Mouse (Mus musculus) spleen, embryonic (tissue): ENCODE measurements around the gene Nek7.

Experiments
- CTCF ChIA-PET: fragments of 350-600 bp; sonication (Branson Sonifier 250); formaldehyde crosslinking; loops from one replicate; lab custom pipeline; 2022; lab: Charles Lee

The Nek7 gene

DNA sequence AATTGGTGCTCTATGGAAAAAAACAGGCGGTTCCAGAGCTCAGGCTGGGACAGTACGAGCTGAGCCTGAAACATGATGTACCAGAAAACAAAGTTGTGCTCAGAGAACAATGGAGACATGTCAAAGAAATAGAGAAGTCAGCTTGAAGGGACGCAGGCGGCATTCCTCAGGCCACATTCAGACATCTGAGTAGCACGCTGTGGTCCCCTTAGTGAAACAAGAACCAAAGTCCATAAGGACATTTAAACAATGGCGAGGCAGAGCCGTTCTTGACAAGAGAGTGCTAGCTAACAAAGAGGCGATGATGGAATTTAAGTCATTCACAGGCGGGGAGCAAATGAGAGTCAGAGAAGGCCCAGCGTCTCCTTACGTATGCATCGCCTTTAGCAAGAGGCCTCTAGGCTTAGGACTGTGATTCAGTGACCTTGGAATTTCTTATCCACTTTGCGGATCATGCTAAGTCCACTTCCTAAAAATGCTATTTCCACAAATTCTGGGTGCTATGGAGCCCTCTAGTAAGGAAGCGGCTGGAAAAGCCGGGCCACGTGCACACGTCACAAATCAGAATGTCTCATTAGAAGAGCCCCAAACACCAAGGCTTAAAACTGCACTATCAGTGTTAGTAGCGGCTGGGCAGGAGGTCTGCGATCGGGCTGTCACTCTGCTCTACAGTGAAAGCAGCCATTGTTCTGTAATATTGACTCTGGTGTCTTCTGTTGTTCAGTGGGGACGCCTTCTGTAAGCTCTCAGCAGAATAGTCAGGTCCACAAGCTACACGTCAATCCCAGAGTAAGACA is 48.2 kb downstream of the Nek7 start:
- CTCF ChIA-PET: no interaction called here

DNA sequence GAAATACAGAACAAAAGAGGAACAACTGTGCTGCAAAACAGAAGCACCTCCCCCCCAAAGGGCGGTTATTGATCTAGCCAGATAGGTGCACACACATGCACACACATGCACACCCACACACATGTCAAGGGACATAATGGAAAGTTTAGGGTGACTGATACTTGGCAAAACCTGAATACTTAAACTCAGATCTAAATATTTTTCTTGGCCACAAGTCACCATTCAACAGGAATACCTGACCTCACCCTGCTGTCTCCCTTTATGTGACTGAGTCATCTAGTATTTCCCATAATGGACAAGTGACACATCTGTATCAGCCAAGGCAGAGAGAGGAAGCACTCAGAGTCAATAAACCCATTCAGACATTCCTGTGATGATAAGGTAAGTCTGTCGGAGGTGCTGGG is 48.9 kb downstream of the Nek7 start:
- CTCF ChIA-PET: no interaction called here

DNA sequence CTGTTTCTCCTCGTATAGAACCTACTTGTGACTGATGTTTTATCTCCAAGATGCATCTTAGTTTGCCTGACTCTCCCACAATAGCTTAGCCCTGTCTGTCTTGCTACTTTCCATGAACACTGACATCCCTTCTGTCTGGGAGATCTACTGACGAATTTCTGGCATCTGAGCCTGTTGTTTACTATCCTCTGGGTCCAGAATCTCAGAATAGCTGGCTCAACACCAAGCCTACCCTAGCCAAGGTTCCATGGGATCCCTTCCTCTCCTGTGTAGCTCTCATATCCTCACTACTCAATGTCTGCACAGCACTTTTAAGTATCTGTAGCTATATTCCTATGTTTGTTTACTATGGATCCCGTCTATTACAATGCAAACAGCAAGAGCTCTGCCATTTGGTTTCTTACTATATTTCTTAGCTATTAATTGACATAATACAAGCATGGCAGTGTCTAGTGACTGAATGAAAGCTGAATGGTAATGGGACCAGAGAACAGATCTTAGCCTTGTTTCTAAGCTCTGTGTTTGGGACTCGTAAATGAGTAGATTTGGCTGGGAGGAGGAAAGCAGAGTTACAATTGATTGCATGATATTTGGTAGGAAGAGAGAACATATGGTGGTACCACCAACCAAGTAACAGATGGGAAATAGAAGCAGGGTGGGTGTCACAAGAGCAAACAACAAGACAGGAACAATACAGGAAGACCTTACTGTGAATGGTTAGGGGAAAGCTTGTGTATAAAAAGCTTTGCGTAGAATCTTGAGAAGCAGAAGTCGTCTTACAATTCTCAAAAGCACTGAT is 51.3 kb downstream of the Nek7 start:
- CTCF ChIA-PET: no interaction called here

DNA sequence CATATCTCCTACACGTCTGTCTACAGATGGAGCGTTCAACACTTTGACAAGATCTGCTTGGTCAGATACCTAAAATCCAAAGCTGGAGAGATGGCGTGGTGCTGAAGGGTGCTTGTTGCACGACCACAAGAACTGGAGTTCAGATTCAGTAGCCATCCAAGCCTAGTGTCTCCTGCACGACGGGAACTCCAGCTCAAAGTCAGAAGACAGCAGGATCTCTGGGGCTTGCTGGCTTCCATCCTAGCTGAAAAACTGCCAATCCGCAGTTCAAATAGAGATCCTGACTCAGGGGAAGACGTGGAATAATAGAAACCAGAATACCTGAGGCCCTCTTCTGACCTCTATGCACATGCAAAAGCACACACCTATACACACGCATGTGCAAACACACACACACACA is 52.0 kb downstream of the Nek7 start:
- CTCF ChIA-PET: interaction anchor here (0.7 kb wide), 1 partner anchor 445 kb away, joined by 6 read pairs; no protein-coding TSS in a partner anchor

DNA sequence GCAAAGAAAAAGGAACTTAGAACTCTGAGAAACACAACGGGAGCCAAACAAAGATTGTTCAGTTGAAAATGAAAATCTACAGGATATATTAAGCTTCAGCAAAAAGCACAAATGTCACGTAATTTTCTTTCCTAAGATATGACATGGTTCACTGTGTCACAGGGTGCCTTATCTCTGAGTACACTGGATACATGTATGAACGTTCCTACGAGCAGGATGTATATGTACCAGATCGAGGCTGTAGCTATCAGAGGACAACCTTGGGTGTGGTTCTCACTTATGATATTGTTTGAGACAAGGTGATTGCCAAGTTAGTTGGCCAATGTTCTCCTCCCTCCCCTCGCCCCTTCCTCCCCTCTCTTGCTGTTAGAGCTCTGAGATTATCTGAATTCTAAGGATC is 55.3 kb downstream of the Nek7 start:
- CTCF ChIA-PET: no interaction called here

DNA sequence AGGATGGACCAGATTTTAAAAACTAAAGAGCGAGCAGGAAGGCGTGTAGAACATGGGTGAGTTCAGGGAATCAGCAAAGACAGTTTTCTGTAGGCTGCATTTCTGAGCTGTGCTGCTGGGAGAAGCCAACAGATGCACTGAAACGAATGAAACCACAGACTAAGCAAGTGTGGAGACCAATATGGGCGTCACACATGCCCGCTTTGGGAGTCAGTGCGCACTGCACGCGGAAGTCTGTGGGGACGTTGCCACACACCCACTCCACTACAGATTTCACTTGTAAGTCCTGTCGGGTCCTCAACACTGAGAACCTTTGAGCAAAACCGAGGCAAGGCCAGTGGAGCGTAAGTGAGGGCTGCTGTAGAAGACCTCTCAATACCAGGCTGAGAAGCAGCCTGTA is 59.2 kb downstream of the Nek7 start:
- CTCF ChIA-PET: no interaction called here

DNA sequence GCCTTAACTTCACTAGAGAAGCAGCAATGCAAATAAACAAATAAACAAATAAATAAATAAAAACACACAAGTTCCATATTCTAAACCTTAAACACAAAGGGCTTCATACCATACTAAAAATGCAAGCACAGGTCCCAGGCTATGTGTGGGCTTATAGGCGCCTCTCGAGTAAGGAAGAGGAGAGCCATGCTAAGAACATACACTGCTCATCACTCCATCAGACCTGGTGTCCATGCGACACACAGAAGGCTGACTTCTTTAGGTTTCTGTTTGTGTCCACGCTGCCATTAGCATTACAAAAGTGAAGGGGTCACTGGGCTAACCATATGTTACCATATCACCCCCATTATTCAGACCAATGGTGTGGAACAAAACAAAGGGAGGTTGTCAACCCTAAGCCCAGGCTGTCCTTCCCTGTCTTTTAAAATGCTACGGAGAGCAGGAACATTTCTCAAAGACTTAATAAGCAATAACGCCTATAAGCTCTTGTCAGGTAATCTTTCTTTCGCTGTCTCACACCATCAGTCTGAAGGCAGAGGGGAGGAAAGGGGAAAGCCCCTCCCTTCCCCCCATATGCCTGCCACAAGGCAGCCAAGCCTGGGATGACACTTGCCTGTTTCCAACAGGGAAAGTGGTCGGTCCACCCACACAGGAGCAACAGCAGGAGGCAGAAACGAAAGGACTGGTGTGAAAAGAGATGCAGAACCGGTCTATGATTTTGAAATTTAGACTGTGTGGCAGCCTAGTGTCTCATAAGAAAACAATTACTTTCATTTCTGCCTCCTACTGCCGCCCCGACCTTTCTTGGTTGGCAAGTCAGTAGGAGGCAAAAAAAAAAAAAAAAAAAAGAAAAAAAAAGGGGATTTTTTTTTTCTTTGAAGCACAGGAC is 60.5 kb downstream of the Nek7 start:
- CTCF ChIA-PET: interaction anchor here (0.6 kb wide), 1 partner anchor 38 kb away, joined by 6 read pairs; no protein-coding TSS in a partner anchor

DNA sequence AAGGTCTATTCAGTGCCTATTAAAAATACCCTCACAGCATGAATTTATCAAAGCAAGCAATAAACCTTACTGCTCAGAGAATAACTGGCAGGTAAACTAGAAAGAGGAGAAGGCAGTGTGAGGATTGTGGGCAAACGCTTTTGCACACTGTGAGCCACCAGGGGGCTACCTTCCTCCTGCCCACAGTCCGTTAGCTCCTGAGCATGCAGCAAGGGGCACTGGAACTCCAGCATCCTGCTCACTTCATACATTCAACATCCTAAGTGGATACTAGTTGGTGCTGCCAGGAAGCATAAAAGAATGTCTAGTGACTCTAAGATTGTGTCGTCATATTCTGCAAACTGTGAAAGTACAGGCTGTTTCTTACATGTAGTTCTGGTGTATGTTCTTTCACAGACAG is 61.6 kb downstream of the Nek7 start:
- CTCF ChIA-PET: interaction anchor here (0.6 kb wide), 1 partner anchor 39 kb away, joined by 6 read pairs; no protein-coding TSS in a partner anchor

DNA sequence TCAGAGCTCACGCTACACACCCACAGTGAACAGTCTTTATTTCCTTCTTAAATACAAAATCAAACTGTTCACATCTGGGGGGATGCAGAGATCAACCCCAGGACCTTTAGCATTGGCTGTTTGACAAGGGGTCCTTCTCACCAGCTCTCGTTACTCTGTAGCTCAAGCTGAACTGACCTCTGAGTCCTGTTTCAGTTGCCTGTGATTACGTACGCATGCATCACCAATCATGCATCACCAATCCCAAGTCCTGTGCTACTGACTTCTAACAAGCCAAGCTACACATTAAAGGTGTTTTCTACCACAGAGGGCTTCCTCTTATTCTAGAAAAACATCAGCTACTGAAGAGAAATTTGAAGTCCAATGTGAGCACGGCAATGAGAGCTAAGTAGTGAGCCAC is 65.0 kb downstream of the Nek7 start:
- CTCF ChIA-PET: interaction anchor here (0.6 to 1.4 kb wide), 2 partner anchors 11 to 61 kb away, joined by 3 to 5 read pairs; no protein-coding TSS in a partner anchor

DNA sequence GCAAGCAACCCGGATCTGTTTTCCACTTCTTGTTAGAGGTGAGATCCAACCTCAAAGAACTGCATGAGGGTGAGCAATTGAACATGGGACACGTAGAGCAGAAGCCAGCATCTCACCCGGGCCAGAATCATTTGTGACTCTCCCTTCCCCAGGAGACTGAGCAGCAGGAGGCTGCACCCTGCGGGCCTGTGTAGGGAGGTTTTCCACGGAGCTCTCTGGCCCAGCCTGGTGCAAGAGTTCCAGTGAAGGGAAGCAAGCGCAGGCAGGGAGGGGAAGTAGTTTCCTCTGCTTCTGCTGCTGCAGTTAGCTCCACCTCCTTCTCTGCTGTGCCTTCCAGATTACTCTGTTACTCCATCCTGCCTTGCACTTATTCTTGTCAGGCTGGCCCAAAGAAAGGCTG is 69.8 kb downstream of the Nek7 start:
- CTCF ChIA-PET: interaction anchor here (0.6 kb wide), 1 partner anchor 65 kb away, joined by 4 read pairs; no protein-coding TSS in a partner anchor

DNA sequence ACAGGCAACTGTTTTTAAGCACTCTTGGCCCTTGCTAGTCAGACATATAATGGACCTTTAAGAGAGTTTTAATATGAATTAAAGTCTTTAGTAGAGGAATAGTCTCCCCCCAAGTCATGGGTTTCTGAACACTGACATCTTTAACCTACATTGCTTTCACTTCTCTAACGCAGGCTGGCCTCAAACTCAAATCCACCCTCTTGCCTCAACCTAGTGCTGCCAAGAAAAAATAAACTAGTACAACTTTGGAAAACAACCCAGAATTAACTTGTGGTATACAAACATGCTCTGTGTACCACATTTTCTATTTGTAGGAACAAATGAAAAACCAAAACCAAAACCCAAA is 77.8 kb downstream of the Nek7 start:
- CTCF ChIA-PET: no interaction called here

DNA sequence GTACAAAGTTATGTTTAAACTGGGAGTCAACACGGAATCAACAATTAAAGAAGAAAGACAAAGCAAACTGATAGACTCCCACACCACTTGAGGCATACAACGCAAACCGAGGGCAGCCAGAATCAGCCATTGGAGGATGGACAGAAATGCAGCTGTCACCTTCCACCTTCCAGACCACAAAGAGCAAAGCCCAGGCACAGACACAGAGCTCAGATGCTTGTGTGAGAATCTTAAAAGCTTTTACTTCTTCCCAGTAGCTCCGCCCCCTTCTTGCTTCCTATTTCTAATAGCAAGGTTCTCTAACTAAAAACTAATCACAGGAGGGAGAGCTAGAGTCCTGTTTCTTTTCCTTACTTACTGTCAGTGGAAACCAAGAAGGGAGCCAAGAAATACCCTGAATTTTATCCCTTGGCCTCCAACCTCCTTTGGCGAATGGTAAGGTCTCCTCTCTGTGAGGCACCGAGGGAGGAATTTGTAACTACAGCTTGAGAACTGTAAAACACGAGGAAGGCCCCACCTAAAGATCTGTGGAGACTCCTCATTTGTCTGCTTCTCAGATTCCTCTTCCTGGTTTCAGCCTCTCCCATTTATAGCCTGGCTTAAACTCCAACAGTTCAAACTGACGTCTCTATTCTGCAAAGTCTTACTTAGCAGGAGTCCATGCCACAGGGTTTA is 78.3 kb downstream of the Nek7 start:
- CTCF ChIA-PET: no interaction called here

DNA sequence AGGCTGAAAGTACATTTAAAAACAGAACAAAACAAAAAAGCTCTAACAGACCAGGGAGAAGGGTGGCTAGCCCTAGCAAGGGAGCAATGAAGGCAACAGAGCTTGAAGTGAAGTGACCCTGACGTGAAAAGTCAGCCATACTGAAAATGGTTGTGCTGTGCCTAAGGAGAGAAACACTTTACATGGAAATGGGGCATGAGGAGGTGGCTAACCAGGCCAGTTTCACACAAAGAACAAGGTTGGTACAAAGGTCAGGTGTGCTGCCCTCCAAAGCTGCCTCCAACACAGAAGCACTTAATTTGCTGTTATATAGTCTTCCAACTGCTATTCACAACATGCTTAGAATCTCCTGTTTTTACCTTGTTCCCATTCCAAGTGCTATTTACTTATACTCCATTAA is 80.2 kb downstream of the Nek7 start:
- CTCF ChIA-PET: interaction anchor here (0.5 to 1.0 kb wide), 2 partner anchors 62 to 97 kb away, joined by 3 to 6 read pairs; no protein-coding TSS in a partner anchor

DNA sequence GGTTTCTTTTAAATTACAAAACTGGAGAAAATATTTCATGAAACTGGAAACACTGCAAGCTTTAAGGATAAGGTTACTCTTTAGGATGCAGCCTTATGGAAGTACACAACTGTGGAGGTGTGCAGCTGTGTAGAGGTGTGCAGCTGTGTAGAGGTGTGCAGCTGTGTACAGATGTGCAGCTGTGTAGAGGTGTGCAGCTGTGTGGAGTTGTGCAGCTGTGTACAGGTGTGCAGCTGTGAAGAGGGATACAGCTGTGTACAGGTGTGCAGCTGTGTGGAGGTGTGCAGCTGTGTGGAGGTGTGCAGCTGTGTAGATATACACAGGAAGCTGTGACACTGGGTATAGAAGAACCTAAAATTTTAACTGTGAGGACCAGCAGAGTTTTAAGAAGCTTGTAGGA is 81.7 kb downstream of the Nek7 start:
- CTCF ChIA-PET: no interaction called here

DNA sequence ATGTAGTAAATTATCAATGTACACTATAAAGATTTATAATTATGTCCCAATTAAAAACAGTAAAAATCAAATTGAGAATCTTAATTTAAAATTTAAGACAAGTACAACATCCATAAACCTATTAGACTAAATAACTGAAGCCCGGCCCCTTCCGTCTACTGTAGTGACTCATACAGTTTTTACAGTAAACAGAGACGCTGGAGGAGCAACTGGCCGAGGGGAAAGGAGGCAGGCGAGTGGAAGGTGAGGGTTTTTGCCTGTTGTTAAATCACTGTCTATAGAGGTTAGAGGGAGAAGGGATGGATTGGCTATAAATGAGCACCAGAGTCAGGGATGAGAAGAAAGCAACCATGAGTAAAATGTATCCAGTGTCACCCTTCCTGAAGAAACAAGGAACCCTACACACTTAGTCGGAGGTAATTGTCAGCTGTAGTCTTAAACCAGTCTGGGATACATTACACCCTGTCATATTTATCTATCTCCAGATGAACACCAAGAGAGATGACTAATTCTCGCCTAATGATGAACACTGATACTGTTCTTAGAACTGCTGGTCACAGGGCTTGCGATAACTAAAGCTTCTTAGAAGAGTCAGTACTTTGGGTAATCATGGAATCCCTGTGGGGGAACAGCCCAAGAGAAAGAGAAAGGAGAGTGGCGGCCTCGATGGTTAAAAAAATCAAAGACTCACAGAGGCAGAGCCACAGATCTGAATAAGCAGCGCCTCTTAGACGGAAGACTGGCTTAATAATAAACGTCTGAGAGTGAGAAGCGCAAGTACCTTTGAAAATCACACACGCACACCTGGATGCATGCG is 84.0 kb downstream of the Nek7 start:
- CTCF ChIA-PET: no interaction called here

DNA sequence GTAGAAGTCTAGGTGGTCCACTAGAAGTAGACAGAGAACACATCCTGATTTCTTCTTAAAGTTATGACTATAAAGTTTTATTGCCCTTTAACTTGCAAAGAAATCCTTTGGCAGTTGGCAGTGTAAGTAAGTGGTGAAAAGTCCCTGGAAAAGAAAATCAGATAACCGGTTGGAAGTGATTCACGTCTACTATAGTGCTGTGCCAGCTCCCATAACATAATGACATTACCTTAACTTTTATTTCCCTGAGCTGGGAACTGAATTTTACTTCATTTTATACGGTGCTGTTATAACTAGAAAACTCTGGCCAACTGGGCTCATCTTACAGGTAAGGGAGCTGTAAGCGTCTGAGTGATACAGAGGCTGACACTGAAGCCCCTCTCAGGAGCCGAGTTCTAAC is 89.3 kb downstream of the Nek7 start:
- CTCF ChIA-PET: no interaction called here

DNA sequence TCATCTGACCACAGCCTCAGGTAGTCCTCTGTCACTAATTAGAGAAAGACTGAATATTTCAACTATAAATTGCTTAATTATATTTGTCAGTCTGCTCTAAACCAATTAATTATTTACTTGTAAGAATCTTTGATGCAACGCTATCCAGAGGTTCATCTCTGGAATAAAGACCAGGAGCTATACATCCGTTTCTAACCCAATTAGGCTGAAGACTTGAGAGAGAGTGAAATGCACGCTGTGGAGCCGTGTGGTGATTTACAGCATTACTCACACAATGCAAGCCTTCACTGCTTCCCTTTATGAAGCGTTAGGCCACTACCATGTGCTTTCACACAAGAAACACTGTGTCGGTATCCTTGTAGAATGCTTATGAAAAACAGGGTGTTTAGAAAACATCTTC is 96.0 kb downstream of the Nek7 start:
- CTCF ChIA-PET: interaction anchor here (0.6 kb wide), 1 partner anchor 605 kb away, joined by 3 read pairs; no protein-coding TSS in a partner anchor

DNA sequence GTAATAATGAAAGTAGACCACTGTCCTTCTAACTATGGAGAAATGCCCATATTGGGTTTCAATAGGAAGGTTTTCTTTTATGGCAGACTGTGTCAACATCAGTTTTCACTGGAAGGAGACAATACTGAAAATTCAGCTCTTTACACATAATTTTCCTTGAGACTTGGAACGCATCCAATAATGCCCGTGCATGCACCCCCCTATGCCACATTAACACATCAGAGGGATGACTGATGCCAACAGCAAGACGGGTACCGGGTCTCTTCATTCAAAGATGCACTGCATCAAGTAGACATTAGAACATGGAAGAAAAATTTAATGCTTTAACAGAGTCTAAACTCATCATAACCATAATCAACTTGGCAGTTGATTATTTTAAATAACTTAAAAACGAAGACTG is 101.7 kb downstream of the Nek7 start:
- CTCF ChIA-PET: no interaction called here

DNA sequence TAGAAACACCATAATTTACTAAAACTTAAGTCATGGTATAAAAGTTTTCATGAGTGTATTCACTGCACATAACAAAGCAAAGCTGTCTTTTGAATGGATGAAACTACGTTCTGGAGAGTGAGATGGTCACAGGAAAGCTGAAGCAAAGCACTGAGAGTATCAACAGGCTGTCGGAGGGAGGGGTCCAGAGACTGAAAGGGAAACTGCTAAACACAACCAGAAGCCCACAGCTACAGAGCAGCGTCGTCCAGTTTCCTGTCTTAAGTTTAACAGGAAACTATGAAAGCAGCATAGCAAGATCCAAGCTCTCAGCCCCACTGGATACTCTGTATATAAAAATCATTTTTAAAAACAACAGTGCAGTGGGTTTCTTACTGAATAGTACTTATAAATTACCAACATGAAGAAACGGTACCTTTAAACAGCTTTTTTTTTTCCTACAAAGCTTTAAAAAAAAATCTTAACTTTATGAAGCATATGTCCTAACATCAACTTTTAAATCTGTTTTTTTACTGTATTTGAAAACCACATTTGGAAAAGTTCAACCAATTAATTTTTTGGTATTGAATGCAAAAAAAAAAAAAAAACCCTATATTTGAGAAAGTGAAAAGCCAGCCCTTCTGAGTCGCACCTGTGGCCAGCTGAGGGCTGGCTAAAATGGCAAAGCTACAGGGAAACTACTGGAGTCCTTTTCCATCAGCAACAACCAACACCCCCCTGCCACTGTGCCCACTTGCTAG is 102.4 kb downstream of the Nek7 start:
- CTCF ChIA-PET: interaction anchor here (0.7 kb wide), 1 partner anchor 16 kb away, joined by 4 read pairs; no protein-coding TSS in a partner anchor
